Mouse (Mus musculus) testis, postnatal 10 days (tissue): Measurements from ENCODE around the gene Msl1.

Source experiments
- DNase-seq: peaks from one replicate; pipeline ENCODE4 v3.0.0; 2021; ENCODE audit warnings: low spot score

The Msl1 gene

GRCm38 (mm10) chr11:98839897-98840296 is 44.6 kb downstream of the Msl1 start:
- DNase-seq: no peak

DNA sequence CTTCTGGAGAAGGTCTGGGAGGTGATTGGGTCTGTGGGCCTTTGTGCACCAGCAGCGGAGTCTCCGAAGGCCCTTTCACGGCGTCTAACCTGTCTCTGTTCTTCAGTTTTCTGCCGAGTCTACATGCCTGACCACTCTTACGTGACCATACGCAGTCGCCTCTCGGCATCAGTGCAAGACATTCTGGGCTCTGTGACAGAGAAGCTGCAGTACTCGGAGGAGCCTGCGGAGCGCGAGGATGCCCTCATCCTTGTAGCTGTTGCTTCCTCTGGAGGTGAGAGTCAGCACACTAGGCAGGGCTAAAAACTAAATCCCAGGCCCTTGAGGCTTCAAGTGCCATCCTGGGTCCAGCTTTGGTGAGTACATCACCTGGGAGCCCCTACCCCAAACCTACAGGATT is 50.7 kb downstream of the Msl1 start:
- no peak for DNase-seq

- no peak for DNase-seq
Observed at GRCm38 (mm10) chr11:98846865-98847604, 51.7 kb downstream of the Msl1 start.

DNA sequence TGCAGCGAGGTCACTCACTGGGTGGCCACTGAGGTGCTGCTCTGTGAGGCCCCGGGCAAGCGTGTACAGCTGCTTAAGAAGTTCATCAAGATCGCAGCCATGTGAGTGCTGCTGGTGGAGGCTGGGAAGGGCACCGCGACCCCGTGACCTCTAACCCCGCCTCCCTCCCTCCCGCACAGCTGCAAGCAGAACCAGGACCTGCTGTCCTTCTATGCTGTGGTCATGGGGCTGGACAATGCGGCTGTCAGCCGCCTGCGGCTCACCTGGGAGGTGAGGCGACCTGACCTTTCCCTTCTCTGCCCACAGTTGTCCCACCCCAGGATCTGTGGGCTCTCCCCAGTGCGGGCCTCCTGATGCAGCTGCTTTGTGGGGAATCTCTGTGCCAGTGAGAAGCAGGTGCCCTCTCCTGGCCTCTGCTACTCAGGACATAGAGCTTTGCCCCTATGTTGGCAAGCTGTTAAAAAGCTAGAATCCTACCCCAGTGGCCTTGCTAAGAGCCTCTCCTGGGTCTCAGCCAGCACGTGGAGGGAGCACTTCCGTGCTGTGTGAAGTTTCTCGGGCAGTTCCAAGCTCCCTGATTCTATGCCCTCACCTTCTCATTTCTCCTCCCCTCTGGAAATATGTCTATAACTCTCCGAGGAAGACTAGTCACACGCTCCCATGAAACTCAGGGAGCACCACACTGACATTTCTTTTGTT is 54.0 kb downstream of the Msl1 start:
- no peak for DNase-seq

DNA sequence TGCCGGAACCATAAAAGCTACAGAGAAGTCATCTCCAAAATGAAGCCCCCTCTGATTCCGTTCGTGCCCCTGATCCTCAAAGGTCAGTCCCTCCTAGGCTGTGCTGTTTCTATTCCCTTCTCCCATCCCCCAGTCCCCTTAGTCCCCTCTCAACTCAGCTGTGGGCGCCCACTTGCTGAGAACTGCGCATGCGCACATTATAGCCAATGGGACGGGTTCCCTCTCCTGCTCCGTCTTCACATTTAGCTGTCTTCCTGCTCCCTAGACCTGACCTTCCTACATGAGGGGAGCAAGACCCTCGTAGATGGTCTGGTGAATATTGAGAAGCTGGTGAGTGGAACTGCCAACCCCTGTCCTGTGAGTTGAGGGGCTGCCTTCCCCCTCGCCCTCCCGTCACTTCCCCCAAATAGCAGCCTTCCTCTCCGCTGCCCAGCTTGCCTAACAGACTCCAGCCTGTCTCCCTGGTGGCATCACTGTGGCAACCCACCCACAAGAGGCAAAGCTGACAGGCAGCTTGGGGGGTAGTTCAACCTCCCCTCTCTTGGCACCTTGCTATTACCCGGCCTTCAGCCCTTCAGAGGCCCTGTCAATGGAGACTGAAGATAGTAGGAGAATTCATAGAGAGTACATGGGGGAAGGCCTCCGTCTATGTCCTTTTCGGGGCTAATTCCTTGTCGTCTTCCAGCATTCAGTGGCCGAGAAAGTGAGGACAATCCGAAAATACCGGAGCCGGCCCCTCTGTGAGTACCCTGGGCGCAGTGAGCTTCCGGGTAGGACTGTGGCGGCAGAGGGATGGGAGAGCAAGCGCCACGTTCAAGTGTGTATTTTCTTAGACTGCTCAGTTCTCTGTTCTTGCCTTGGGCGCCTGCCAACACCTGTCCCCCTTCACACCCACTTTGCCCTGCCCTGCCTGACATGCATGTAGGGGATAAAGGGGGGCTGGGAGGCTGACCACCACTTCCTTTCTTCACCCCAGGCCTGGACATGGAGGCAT is 55.1 kb downstream of the Msl1 start:
- DNase-seq: no peak

- DNase-seq: no peak
Observed at GRCm38 (mm10) chr11:98854116-98854515, 58.8 kb downstream of the Msl1 start.

DNA sequence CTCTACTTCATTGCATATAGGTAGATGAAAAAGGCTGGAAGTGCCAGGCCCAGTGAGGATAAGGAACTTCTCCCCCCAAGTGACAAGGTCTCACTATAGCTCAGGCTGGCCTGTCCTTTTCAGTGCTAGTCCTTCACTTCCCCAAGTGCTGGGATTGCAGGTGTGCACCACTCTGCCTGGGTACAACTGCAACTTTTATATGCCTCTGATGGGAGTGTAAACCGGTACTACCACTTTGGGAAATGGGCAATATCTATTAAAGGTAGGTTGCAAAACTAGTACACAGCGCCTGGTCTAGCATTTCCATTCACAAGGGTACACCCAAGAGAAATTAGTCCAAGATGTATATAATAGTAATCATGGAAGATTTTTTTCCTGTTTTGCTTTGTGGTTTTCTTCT is 59.3 kb downstream of the Msl1 start:
- DNase-seq: no peak
